Mouse (Mus musculus) hindbrain, embryonic 14.5 days (tissue): ENCODE data around the gene L3mbtl4. TPM values are rescaled to one million over a fixed set of nuclear protein-coding genes. Genes with fewer than 3 reads are reported as not detected.
A peak's percentile ranks its signal among the peaks of the same experiment; 100 is the strongest.

ENCODE experiments used
- ATAC-seq: fragments of 200-750 bp; cut with Nextera tagmentation; 2 replicates; pipeline ENCODE4 v1.8.0; 2017; ENCODE audit warnings: moderate number of reproducible peaks, mild to moderate bottlenecking, moderate TSS enrichment, moderate library complexity; ENCODE audit not compliant: low FRiP score
- DNase-seq: peaks from one replicate; pipeline ENCODE4 v3.0.0-alpha.2; 2015; ENCODE audit warnings: low spot score
- H3K27ac ChIP-seq: fragments of 300-500 bp; sonication (generic); 2 replicates; pipeline ENCODE4 v1.5.1; 2014; ENCODE audit warnings: mild to moderate bottlenecking, moderate library complexity
- H3K27me3 ChIP-seq: fragments of 300-500 bp; sonication (generic); 2 replicates; pipeline ENCODE4 v1.6.1; 2014; ENCODE audit warnings: mild to moderate bottlenecking, low read length, mixed read lengths; ENCODE audit not compliant: control insufficient read depth, insufficient read depth
- H3K36me3 ChIP-seq: fragments of 300-500 bp; sonication (generic); replicated peaks from 2 replicates; pipeline ENCODE4 v1.6.1; 2014; ENCODE audit not compliant: control insufficient read depth, insufficient read depth
- H3K4me1 ChIP-seq: fragments of 300-500 bp; sonication (generic); replicated peaks from 2 replicates; pipeline ENCODE4 v1.6.1; 2014; ENCODE audit warnings: antibody characterized with exemption, low read length, mixed read lengths; ENCODE audit not compliant: control insufficient read depth, insufficient read depth
- H3K4me2 ChIP-seq: fragments of 300-500 bp; sonication (generic); replicated peaks from 2 replicates; pipeline ENCODE4 v1.6.1; 2014; ENCODE audit warnings: mild to moderate bottlenecking, moderate library complexity
- H3K4me3 ChIP-seq: fragments of 300-500 bp; sonication (generic); replicated peaks from 2 replicates; pipeline ENCODE4 v1.5.1; 2014; ENCODE audit warnings: mild to moderate bottlenecking, low read length
- H3K9ac ChIP-seq: fragments of 300-500 bp; sonication (generic); 2 replicates; pipeline ENCODE4 v1.6.1; 2014
- H3K9me3 ChIP-seq: fragments of 300-500 bp; sonication (generic); 2 replicates; pipeline ENCODE4 v1.6.1; 2016; ENCODE audit warnings: low read length; ENCODE audit not compliant: control insufficient read depth
- WGBS: fragments of 180-500 bp; shearing (Covaris S2); extraction: QIAGEN DNeasy Blood & Tissue Kit; methylation state at CpG from one replicate; pipeline ENCODE4 v1.1.7; 2014; 5-methylcytosine and 5-hydroxymethylcytosine counted together
- polyA plus RNA-seq: library from polyadenylated mRNA; unstranded; fragments of >200 nt; fragmentation: Nextera tagmentation; extraction: Ambion mirVana; gene quantifications from 2 replicates; pipeline ENCODE4 v1.2.1, GENCODE M21; 2014

L3mbtl4 gene
- polyA plus RNA-seq, 1 experiment from 2014 or later: 3.8 TPM

- Histone ChIP-seq H3K4me2 (no peak overlapping the region), H3K9ac (no peak overlapping the region), H3K27ac (no peak overlapping the region), H3K4me3 (no peak overlapping the region), H3K27me3 (no peaks in the 10 kb centered on the region), H3K4me1 (no peaks in the 10 kb centered on the region), H3K9me3 (no peaks in the 10 kb centered on the region), H3K36me3 (no peaks in the 10 kb centered on the region)
- DNase-seq: no peak
- no peak for ATAC-seq
- 91% methylated on average over 3 of the region's 3 CpGs for WGBS
Measured at GRCm38 (mm10) chr17:68758936-68759335, 485.3 kb downstream of the L3mbtl4 start.

GRCm38 (mm10) chr17:68759978-68760377, 486.4 kb downstream of the L3mbtl4 start:
- no peaks in the 10 kb centered on the region for H3K4me1 ChIP-seq
- H3K4me3 ChIP-seq: no peak overlapping the region
- DNase-seq (no peak), ATAC-seq (no peak)
- H3K36me3 ChIP-seq: no peaks in the 10 kb centered on the region
- H3K27ac ChIP-seq: no peak overlapping the region
- WGBS: 62% methylated on average over 1 of the region's 1 CpGs
- no peaks in the 10 kb centered on the region for H3K27me3 ChIP-seq
- H3K9ac ChIP-seq: no peak overlapping the region
- H3K4me2 ChIP-seq: no peak overlapping the region
- no peaks in the 10 kb centered on the region for H3K9me3 ChIP-seq

GRCm38 (mm10) chr17:68764329-68764880, 490.8 kb downstream of the L3mbtl4 start:
- 87% methylated on average over 10 of the region's 10 CpGs for WGBS
- no peaks in the 10 kb centered on the region for H3K36me3 ChIP-seq
- H3K27ac ChIP-seq: no peak overlapping the region
- no peak overlapping the region for H3K4me2 ChIP-seq
- no peaks in the 10 kb centered on the region for H3K4me1 ChIP-seq
- H3K9me3 ChIP-seq: no peaks in the 10 kb centered on the region
- DNase-seq (no peak), ATAC-seq (no peak)
- no peaks in the 10 kb centered on the region for H3K27me3 ChIP-seq
- no peak overlapping the region for H3K9ac ChIP-seq
- no peak overlapping the region for H3K4me3 ChIP-seq

GRCm38 (mm10) chr17:68769561-68769960, 496.0 kb downstream of the L3mbtl4 start:
- H3K9me3 ChIP-seq: no peaks in the 10 kb centered on the region
- whole genome bisulfite sequencing: 74% methylated on average over 4 of the region's 4 CpGs
- ATAC-seq: no peak; the same call in 1 of the 2 replicates
- H3K36me3 ChIP-seq: no peaks in the 10 kb centered on the region
- no peak overlapping the region for H3K4me3 ChIP-seq
- H3K27ac ChIP-seq: no peak overlapping the region
- no peak overlapping the region for H3K9ac ChIP-seq
- no peaks in the 10 kb centered on the region for H3K4me1 ChIP-seq
- H3K27me3 ChIP-seq: no peaks in the 10 kb centered on the region
- DNase-seq: no peak
- no peak overlapping the region for H3K4me2 ChIP-seq

GRCm38 (mm10) chr17:68771046-68771750, 497.6 kb downstream of the L3mbtl4 start:
- no peak overlapping the region for H3K4me3 ChIP-seq
- H3K4me2 ChIP-seq: no peak overlapping the region
- no peaks in the 10 kb centered on the region for H3K36me3 ChIP-seq
- no peaks in the 10 kb centered on the region for H3K4me1 ChIP-seq
- H3K9me3 ChIP-seq: no peaks in the 10 kb centered on the region
- ATAC-seq (peak; percentile 51; the same call in 1 of the 2 replicates), DNase-seq (no peak)
- no peak overlapping the region for H3K9ac ChIP-seq
- no peak overlapping the region for H3K27ac ChIP-seq
- WGBS: 61% methylated on average over 7 of the region's 7 CpGs
- H3K27me3 ChIP-seq: no peaks in the 10 kb centered on the region

GRCm38 (mm10) chr17:68793741-68794140, 520.1 kb downstream of the L3mbtl4 start:
- Histone ChIP-seq H3K27ac (no peak overlapping the region), H3K36me3 (no peaks in the 10 kb centered on the region), H3K9me3 (no peaks in the 10 kb centered on the region), H3K9ac (no peak overlapping the region), H3K4me2 (no peak overlapping the region), H3K4me1 (no peaks in the 10 kb centered on the region), H3K27me3 (no peaks in the 10 kb centered on the region), H3K4me3 (no peak overlapping the region)
- DNase-seq (no peak), ATAC-seq (no peak)
- WGBS: 85% methylated on average over 4 of the region's 4 CpGs

- Histone ChIP-seq H3K4me2 (no peak within 1 kb of the TSS), H3K4me1 (no peaks in the 10 kb centered on the region), H3K9me3 (no peaks in the 10 kb centered on the region), H3K36me3 (no peaks in the 10 kb centered on the region), H3K9ac (no peak within 1 kb of the TSS), H3K27me3 (no peaks in the 10 kb centered on the region), H3K27ac (no peak within 1 kb of the TSS), H3K4me3 (no peak within 1 kb of the TSS)
- ATAC-seq: no peak
- no peak for DNase-seq
- 84% methylated on average over 6 of the region's 6 CpGs for WGBS
Measured at GRCm38 (mm10) chr17:68826323-68826722, 552.7 kb downstream of the L3mbtl4 start, which contains the start of gene Tmem200c. Gene Tmem200c (plus strand): TSS chr17:68826623.
